Mouse (Mus musculus) brain, embryonic 14.5 days (tissue): ENCODE results near the gene Arpin.

Experiments used
- CTCF ChIP-seq: fragments of 200-500 bp; IDR thresholded peaks from 2 replicates; pipeline ENCODE4 v1.5.1; 2012; ENCODE audit warnings: inconsistent platforms, mild to moderate bottlenecking, moderate library complexity, borderline replicate concordance; ENCODE audit not compliant: insufficient read depth, insufficient read length; ENCODE audit errors: extremely low read depth
- POLR2A ChIP-seq: fragments of 200-500 bp; IDR thresholded peaks from 2 replicates; pipeline ENCODE4 v1.6.1; 2012; ENCODE audit warnings: mild to moderate bottlenecking, inconsistent platforms, borderline replicate concordance; ENCODE audit not compliant: poor library complexity, insufficient read depth, insufficient read length, severe bottlenecking; ENCODE audit errors: extremely low read depth

DNA sequence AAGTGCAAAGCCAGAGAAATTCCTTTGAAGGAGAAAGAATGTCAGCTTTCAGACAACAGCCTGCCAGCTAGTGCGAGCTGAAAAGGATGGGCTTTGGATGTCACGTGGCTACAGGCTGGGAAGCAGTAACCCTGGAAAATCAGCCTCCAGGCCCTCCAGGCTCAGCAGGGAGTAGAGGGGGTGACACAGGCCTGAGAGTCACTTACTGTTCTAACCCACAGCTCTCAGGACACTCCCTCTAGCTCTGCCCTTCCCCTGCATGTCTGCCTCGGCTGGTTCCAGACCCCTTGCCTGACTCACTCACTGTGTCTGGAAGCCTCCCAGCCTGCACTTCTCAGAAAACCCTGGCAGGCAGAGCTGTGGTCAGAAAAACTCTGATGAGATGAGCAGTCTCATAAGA lies 54.2 kb downstream of the Arpin start:
- TF ChIP-seq CTCF: no peak
- TF ChIP-seq POLR2A: no peak
